Mouse (Mus musculus): ENCODE measurements around the gene Pglyrp2. TPM values are rescaled to one million over a fixed set of nuclear protein-coding genes. Genes with fewer than 3 reads are reported as not detected.

Gene Pglyrp2
- polyA plus RNA-seq, 1 experiment from 2014 or later: not detected

GRCm38 (mm10) chr17:32367706-32368105 lies 56.3 kb downstream of the Pglyrp2 start:
- Histone ChIP-seq H3K9me3 (no peaks in the 10 kb centered on the region), H3K4me1 (peaks cover 24% of the 10 kb centered on the region), H3K9ac (no peak overlapping the region), H3K27ac (no peak overlapping the region), H3K4me2 (no peak overlapping the region), H3K27me3 (no peaks in the 10 kb centered on the region), H3K36me3 (replicated peaks) (no peaks in the 10 kb centered on the region), H3K4me3 (replicated peaks) (no peak overlapping the region)
- ATAC-seq (ENCODE audit: low FRiP score): no peak
- WGBS: 93% methylated on average over 11 of the region's 11 CpGs

DNA sequence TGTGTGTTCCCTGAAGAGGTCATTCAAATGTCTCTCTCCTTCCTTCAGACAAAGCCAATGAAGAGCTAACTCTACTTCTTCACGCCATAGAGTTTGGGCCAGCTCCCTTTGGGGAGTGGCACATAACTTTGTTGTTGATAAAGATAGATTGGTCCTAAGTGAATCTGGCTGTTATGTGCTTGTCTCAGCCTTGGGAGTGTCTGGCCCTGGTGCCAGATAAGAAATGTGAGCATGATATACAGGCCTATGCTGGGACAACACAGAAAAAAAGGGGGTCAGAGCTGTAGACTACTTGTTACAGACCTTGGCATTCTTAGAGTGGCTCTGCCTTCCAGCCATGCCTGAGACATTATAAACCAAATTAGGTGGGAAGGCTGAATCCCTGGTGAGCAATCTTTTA lies 58.7 kb downstream of the Pglyrp2 start:
- Histone ChIP-seq H3K4me1 (peaks cover 36% of the 10 kb centered on the region), H3K4me2 (no peak overlapping the region), H3K27ac (no peak overlapping the region), H3K36me3 (replicated peaks) (peaks cover 23% of the 10 kb centered on the region), H3K27me3 (no peaks in the 10 kb centered on the region), H3K9ac (no peak overlapping the region), H3K9me3 (no peaks in the 10 kb centered on the region), H3K4me3 (replicated peaks) (0 out of 2 replicates have a peak overlapping the region, but pooled peaks have one; percentile 91)
- no peak for ATAC-seq (ENCODE audit: low FRiP score)
- 85% methylated on average over 1 of the region's 1 CpGs for WGBS

DNA sequence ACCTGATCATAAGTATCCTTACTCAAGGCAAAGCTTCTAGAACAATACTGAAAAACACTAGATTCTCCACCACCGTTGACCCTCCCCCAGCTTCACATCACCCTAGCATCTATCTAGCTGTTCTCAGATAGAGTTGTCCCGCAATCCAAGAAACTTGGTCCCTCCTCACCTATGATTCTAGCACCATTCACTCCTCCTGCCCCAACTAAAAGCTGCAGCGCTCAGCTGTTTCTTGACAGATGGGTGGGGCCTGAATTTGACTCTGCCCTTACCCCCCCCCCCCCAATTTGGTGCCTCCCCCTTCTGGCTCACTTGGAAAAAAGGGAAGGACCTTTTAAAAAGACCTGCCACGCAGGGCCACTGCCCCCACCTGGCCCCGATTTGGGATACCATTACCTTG lies 59.1 kb downstream of the Pglyrp2 start:
- ATAC-seq (ENCODE audit: low FRiP score): 0 out of 2 replicates have a peak, but pooled peaks have one; percentile 12
- Histone ChIP-seq H3K4me3 (replicated peaks) (peak overlapping the region; percentile 91), H3K36me3 (replicated peaks) (peaks cover 27% of the 10 kb centered on the region), H3K27me3 (no peaks in the 10 kb centered on the region), H3K27ac (peak overlapping the region; percentile 65), H3K9ac (peak overlapping the region; percentile 97; the same call in 1 of the 2 replicates), H3K4me1 (peaks cover 36% of the 10 kb centered on the region), H3K9me3 (no peaks in the 10 kb centered on the region), H3K4me2 (peak overlapping the region; percentile 87)
- WGBS: 62% methylated on average over 5 of the region's 5 CpGs

GRCm38 (mm10) chr17:32364331-32364730 lies 59.6 kb downstream of the Pglyrp2 start:
- H3K4me2 ChIP-seq: peak overlapping the region; percentile 87
- H3K9me3 ChIP-seq: no peaks in the 10 kb centered on the region
- H3K36me3 ChIP-seq (replicated peaks): peaks cover 33% of the 10 kb centered on the region
- H3K4me1 ChIP-seq: peaks cover 36% of the 10 kb centered on the region
- WGBS: under 1% methylated on average over 46 of the region's 47 CpGs
- H3K27me3 ChIP-seq: no peaks in the 10 kb centered on the region
- peak overlapping the region; percentile 97 for H3K9ac ChIP-seq
- ATAC-seq (ENCODE audit: low FRiP score): peak; percentile 94
- peak overlapping the region; percentile 91 for H3K4me3 ChIP-seq (replicated peaks)
- peak overlapping the region; percentile 74 for H3K27ac ChIP-seq

GRCm38 (mm10) chr17:32363821-32364301 lies 60.1 kb downstream of the Pglyrp2 start:
- Histone ChIP-seq H3K4me3 (replicated peaks) (peak overlapping the region; percentile 91), H3K9ac (peak overlapping the region; percentile 97), H3K9me3 (no peaks in the 10 kb centered on the region), H3K27ac (peak overlapping the region; percentile 74), H3K4me1 (peaks cover 33% of the 10 kb centered on the region), H3K27me3 (no peaks in the 10 kb centered on the region), H3K36me3 (replicated peaks) (peaks cover 37% of the 10 kb centered on the region), H3K4me2 (peak overlapping the region; percentile 87)
- WGBS: under 1% methylated on average over 26 of the region's 50 CpGs
- ATAC-seq (ENCODE audit: low FRiP score): peak; percentile 75

DNA sequence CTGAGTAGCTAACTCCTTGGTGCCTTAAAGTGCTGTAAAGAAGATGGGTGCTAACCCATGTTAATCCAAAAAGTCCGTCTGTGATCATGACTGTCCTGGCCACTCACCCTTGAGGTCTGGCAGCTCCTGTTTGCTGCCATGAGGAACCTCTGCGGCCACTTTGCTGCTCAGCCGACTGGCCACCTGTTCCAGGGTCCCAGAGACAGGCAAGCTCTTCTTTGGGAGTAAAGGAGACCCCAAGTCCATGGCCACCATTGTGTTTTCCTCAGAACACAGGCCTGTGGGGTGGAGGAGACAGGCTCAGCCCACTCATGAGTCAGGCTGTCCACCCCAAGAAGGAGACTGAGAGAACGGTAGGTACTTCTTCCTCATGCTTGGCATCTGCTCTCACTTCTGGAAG lies 61.3 kb downstream of the Pglyrp2 start:
- Histone ChIP-seq H3K27ac (no peak overlapping the region), H3K4me2 (peak overlapping the region; percentile 87), H3K4me3 (replicated peaks) (peak overlapping the region; percentile 91), H3K9me3 (no peaks in the 10 kb centered on the region), H3K36me3 (replicated peaks) (peaks cover 49% of the 10 kb centered on the region), H3K27me3 (no peaks in the 10 kb centered on the region), H3K4me1 (peaks cover 30% of the 10 kb centered on the region), H3K9ac (peak overlapping the region; percentile 97; the same call in 1 of the 2 replicates)
- 87% methylated on average over 4 of the region's 4 CpGs for WGBS
- ATAC-seq (ENCODE audit: low FRiP score): no peak

Small RNA genes within 50 kb of the gene (microRNA-seq; reads per million reads assigned to microRNA genes)
- not detected for gene Gm22201

Other genes with a start within 250 kb of the Pglyrp2 start
- 0.15 TPM in 1 of 2 replicates, not detected in the other for gene Ephx3, start 234.6 kb downstream of the Pglyrp2 start, polyA plus RNA-seq (2016; fragmentation: Nextera tagmentation; extraction: Ambion mirVana)
- gene Brd4, start 139.4 kb downstream of the Pglyrp2 start, polyA plus RNA-seq (2016; fragmentation: Nextera tagmentation; extraction: Ambion mirVana): 103 and 112 TPM in 2 replicates
- gene Akap8, start 102.9 kb downstream of the Pglyrp2 start, polyA plus RNA-seq (2016; fragmentation: Nextera tagmentation; extraction: Ambion mirVana): 143 and 145 TPM in 2 replicates
- gene Akap8l, start 73.6 kb downstream of the Pglyrp2 start, polyA plus RNA-seq (2016; fragmentation: Nextera tagmentation; extraction: Ambion mirVana): 110 TPM in 2 replicates
- gene Wiz, start 34.7 kb downstream of the Pglyrp2 start, polyA plus RNA-seq (2016; fragmentation: Nextera tagmentation; extraction: Ambion mirVana): 40.3 and 44.3 TPM in 2 replicates
- gene Rasal3, start 20.6 kb downstream of the Pglyrp2 start, polyA plus RNA-seq (2016; fragmentation: Nextera tagmentation; extraction: Ambion mirVana): 0.41 and 0.77 TPM in 2 replicates
- 0.22 and 0.32 TPM in 2 replicates for gene Cyp4f39, start 28.6 kb upstream of the Pglyrp2 start, polyA plus RNA-seq (2016; fragmentation: Nextera tagmentation; extraction: Ambion mirVana)
- gene Cyp4f17, start 81.9 kb upstream of the Pglyrp2 start, polyA plus RNA-seq (2016; fragmentation: Nextera tagmentation; extraction: Ambion mirVana): 6.5 and 6.8 TPM in 2 replicates
- gene Cyp4f16, start 112.4 kb upstream of the Pglyrp2 start, polyA plus RNA-seq (2016; fragmentation: Nextera tagmentation; extraction: Ambion mirVana): 19.3 and 19.7 TPM in 2 replicates
- not detected in 2 replicates for gene Cyp4f37, start 197.1 kb upstream of the Pglyrp2 start, polyA plus RNA-seq (2016; fragmentation: Nextera tagmentation; extraction: Ambion mirVana)
- gene Cyp4f40, start 234.7 kb upstream of the Pglyrp2 start, polyA plus RNA-seq (2016; fragmentation: Nextera tagmentation; extraction: Ambion mirVana): not detected in 2 replicates